Mouse (Mus musculus): ENCODE measurements around the gene Myb. TPM values are rescaled to one million over a fixed set of nuclear protein-coding genes. Genes with fewer than 3 reads are reported as not detected.
A peak's percentile ranks its signal among the peaks of the same experiment; 100 is the strongest.

The Myb gene
- polyA plus RNA-seq, 1 experiment from 2014 or later: 4.2 TPM

GRCm38 (mm10) chr10:21092501-21093270, 68.1 kb downstream of the Myb start:
- 42% methylated on average over 18 of the region's 18 CpGs for WGBS
- Histone ChIP-seq H3K9me3 (ENCODE audit: control insufficient read depth, low read depth, low read length) (no peaks in the 10 kb centered on the region), H3K4me1 (ENCODE audit: control insufficient read depth, insufficient read depth, low read length) (peaks cover 6% of the 10 kb centered on the region; the same call in 1 of the 2 replicates), H3K4me3 (ENCODE audit: low read depth, low read length) (no peak overlapping the region), H3K9ac (replicated peaks; ENCODE audit: low read depth, low read length) (no peak overlapping the region), H3K4me2 (replicated peaks; ENCODE audit: low read depth, low read length) (no peak overlapping the region), H3K27me3 (ENCODE audit: control insufficient read depth, insufficient read depth, low read length) (no peaks in the 10 kb centered on the region), H3K36me3 (ENCODE audit: control insufficient read depth, insufficient read depth, low read length) (no peaks in the 10 kb centered on the region), H3K27ac (ENCODE audit: low read length) (0 out of 2 replicates have a peak overlapping the region, but pooled peaks have one; percentile 16)
- no peak for ATAC-seq (ENCODE audit: insufficient number of reproducible peaks, insufficient read depth, low FRiP score, low read depth)

GRCm38 (mm10) chr10:21090922-21091700, 69.7 kb downstream of the Myb start:
- Histone ChIP-seq H3K4me3 (ENCODE audit: low read depth, low read length) (no peak overlapping the region), H3K27ac (ENCODE audit: low read length) (no peak overlapping the region), H3K36me3 (ENCODE audit: control insufficient read depth, insufficient read depth, low read length) (no peaks in the 10 kb centered on the region), H3K4me2 (replicated peaks; ENCODE audit: low read depth, low read length) (no peak overlapping the region), H3K9me3 (ENCODE audit: control insufficient read depth, low read depth, low read length) (no peaks in the 10 kb centered on the region), H3K4me1 (ENCODE audit: control insufficient read depth, insufficient read depth, low read length) (peaks cover 6% of the 10 kb centered on the region; the same call in 1 of the 2 replicates), H3K9ac (replicated peaks; ENCODE audit: low read depth, low read length) (no peak overlapping the region), H3K27me3 (ENCODE audit: control insufficient read depth, insufficient read depth, low read length) (no peaks in the 10 kb centered on the region)
- WGBS: 67% methylated on average over 8 of the region's 8 CpGs
- peak; percentile 51; the same call in 1 of the 2 replicates for ATAC-seq (ENCODE audit: insufficient number of reproducible peaks, insufficient read depth, low FRiP score, low read depth)

- peaks cover 6% of the 10 kb centered on the region; the same call in 1 of the 2 replicates for H3K4me1 ChIP-seq (ENCODE audit: control insufficient read depth, insufficient read depth, low read length)
- no peak for ATAC-seq (ENCODE audit: insufficient number of reproducible peaks, insufficient read depth, low FRiP score, low read depth)
- H3K4me3 ChIP-seq (ENCODE audit: low read depth, low read length): no peak overlapping the region
- H3K27ac ChIP-seq (ENCODE audit: low read length): no peak overlapping the region
- no peak overlapping the region for H3K9ac ChIP-seq (replicated peaks; ENCODE audit: low read depth, low read length)
- H3K27me3 ChIP-seq (ENCODE audit: control insufficient read depth, insufficient read depth, low read length): no peaks in the 10 kb centered on the region
- H3K4me2 ChIP-seq (replicated peaks; ENCODE audit: low read depth, low read length): no peak overlapping the region
- H3K36me3 ChIP-seq (ENCODE audit: control insufficient read depth, insufficient read depth, low read length): no peaks in the 10 kb centered on the region
- no peaks in the 10 kb centered on the region for H3K9me3 ChIP-seq (ENCODE audit: control insufficient read depth, low read depth, low read length)
- 66% methylated on average over 3 of the region's 3 CpGs for WGBS
These were observed 71.2 kb downstream of the Myb start for GRCm38 (mm10) chr10:21089541-21089940.

- H3K4me1 ChIP-seq (ENCODE audit: control insufficient read depth, insufficient read depth, low read length): peaks cover 7% of the 10 kb centered on the region
- H3K4me3 ChIP-seq (ENCODE audit: low read depth, low read length): no peak overlapping the region
- H3K27me3 ChIP-seq (ENCODE audit: control insufficient read depth, insufficient read depth, low read length): no peaks in the 10 kb centered on the region
- no peak overlapping the region for H3K9ac ChIP-seq (replicated peaks; ENCODE audit: low read depth, low read length)
- no peak for ATAC-seq (ENCODE audit: insufficient number of reproducible peaks, insufficient read depth, low FRiP score, low read depth)
- no peak overlapping the region for H3K27ac ChIP-seq (ENCODE audit: low read length)
- H3K36me3 ChIP-seq (ENCODE audit: control insufficient read depth, insufficient read depth, low read length): no peaks in the 10 kb centered on the region
- H3K4me2 ChIP-seq (replicated peaks; ENCODE audit: low read depth, low read length): no peak overlapping the region
- no peaks in the 10 kb centered on the region for H3K9me3 ChIP-seq (ENCODE audit: control insufficient read depth, low read depth, low read length)
- 77% methylated on average over 3 of the region's 3 CpGs for WGBS
These were observed 73.1 kb downstream of the Myb start for GRCm38 (mm10) chr10:21087614-21088232.

GRCm38 (mm10) chr10:21085044-21085443, 75.7 kb downstream of the Myb start:
- 76% methylated on average over 5 of the region's 5 CpGs for WGBS
- no peak for ATAC-seq (ENCODE audit: insufficient number of reproducible peaks, insufficient read depth, low FRiP score, low read depth)

GRCm38 (mm10) chr10:21083391-21083918, 77.3 kb downstream of the Myb start:
- Histone ChIP-seq H3K36me3 (ENCODE audit: control insufficient read depth, insufficient read depth, low read length) (no peaks in the 10 kb centered on the region), H3K27ac (ENCODE audit: low read length) (no peak overlapping the region), H3K9me3 (ENCODE audit: control insufficient read depth, low read depth, low read length) (no peaks in the 10 kb centered on the region), H3K9ac (replicated peaks; ENCODE audit: low read depth, low read length) (no peak overlapping the region), H3K27me3 (ENCODE audit: control insufficient read depth, insufficient read depth, low read length) (no peaks in the 10 kb centered on the region), H3K4me3 (ENCODE audit: low read depth, low read length) (no peak overlapping the region), H3K4me2 (replicated peaks; ENCODE audit: low read depth, low read length) (no peak overlapping the region), H3K4me1 (ENCODE audit: control insufficient read depth, insufficient read depth, low read length) (peaks cover 3% of the 10 kb centered on the region; the same call in 1 of the 2 replicates)
- 60% methylated on average over 8 of the region's 8 CpGs for WGBS
- no peak for ATAC-seq (ENCODE audit: insufficient number of reproducible peaks, insufficient read depth, low FRiP score, low read depth)

More at GRCm38 (mm10) chr10:21085044-21085443, 75.7 kb downstream of the Myb start:
- Histone ChIP-seq H3K9me3 (ENCODE audit: control insufficient read depth, low read depth, low read length) (no peaks in the 10 kb centered on the region), H3K4me1 (ENCODE audit: control insufficient read depth, insufficient read depth, low read length) (peaks cover 3% of the 10 kb centered on the region; the same call in 1 of the 2 replicates), H3K4me2 (replicated peaks; ENCODE audit: low read depth, low read length) (no peak overlapping the region), H3K27ac (ENCODE audit: low read length) (no peak overlapping the region), H3K9ac (replicated peaks; ENCODE audit: low read depth, low read length) (no peak overlapping the region), H3K27me3 (ENCODE audit: control insufficient read depth, insufficient read depth, low read length) (no peaks in the 10 kb centered on the region), H3K4me3 (ENCODE audit: low read depth, low read length) (no peak overlapping the region), H3K36me3 (ENCODE audit: control insufficient read depth, insufficient read depth, low read length) (no peaks in the 10 kb centered on the region)

- Histone ChIP-seq H3K9me3 (ENCODE audit: control insufficient read depth, low read depth, low read length) (no peaks in the 10 kb centered on the region), H3K4me3 (ENCODE audit: low read depth, low read length) (no peak overlapping the region), H3K36me3 (ENCODE audit: control insufficient read depth, insufficient read depth, low read length) (no peaks in the 10 kb centered on the region), H3K4me1 (ENCODE audit: control insufficient read depth, insufficient read depth, low read length) (peaks cover 3% of the 10 kb centered on the region; the same call in 1 of the 2 replicates), H3K9ac (replicated peaks; ENCODE audit: low read depth, low read length) (no peak overlapping the region), H3K27ac (ENCODE audit: low read length) (no peak overlapping the region), H3K27me3 (ENCODE audit: control insufficient read depth, insufficient read depth, low read length) (no peaks in the 10 kb centered on the region), H3K4me2 (replicated peaks; ENCODE audit: low read depth, low read length) (no peak overlapping the region)
- WGBS: 83% methylated on average over 8 of the region's 8 CpGs
- no peak for ATAC-seq (ENCODE audit: insufficient number of reproducible peaks, insufficient read depth, low FRiP score, low read depth)
These were observed 78.3 kb downstream of the Myb start for GRCm38 (mm10) chr10:21082447-21082846.

- H3K9ac ChIP-seq (replicated peaks; ENCODE audit: low read depth, low read length): no peak overlapping the region
- 61% methylated on average over 14 of the region's 14 CpGs for WGBS
- no peak for ATAC-seq (ENCODE audit: insufficient number of reproducible peaks, insufficient read depth, low FRiP score, low read depth)
These were observed 83.5 kb downstream of the Myb start for GRCm38 (mm10) chr10:21077151-21077719.

More at GRCm38 (mm10) chr10:21077151-21077719, 83.5 kb downstream of the Myb start:
- H3K27me3 ChIP-seq (ENCODE audit: control insufficient read depth, insufficient read depth, low read length): no peaks in the 10 kb centered on the region
- H3K4me1 ChIP-seq (ENCODE audit: control insufficient read depth, insufficient read depth, low read length): no peaks in the 10 kb centered on the region
- no peak overlapping the region for H3K27ac ChIP-seq (ENCODE audit: low read length)
- no peaks in the 10 kb centered on the region for H3K9me3 ChIP-seq (ENCODE audit: control insufficient read depth, low read depth, low read length)
- H3K4me3 ChIP-seq (ENCODE audit: low read depth, low read length): no peak overlapping the region
- H3K36me3 ChIP-seq (ENCODE audit: control insufficient read depth, insufficient read depth, low read length): no peaks in the 10 kb centered on the region
- no peak overlapping the region for H3K4me2 ChIP-seq (replicated peaks; ENCODE audit: low read depth, low read length)
